Mouse (Mus musculus): ENCODE measurements around the gene Ptms.

DNA sequence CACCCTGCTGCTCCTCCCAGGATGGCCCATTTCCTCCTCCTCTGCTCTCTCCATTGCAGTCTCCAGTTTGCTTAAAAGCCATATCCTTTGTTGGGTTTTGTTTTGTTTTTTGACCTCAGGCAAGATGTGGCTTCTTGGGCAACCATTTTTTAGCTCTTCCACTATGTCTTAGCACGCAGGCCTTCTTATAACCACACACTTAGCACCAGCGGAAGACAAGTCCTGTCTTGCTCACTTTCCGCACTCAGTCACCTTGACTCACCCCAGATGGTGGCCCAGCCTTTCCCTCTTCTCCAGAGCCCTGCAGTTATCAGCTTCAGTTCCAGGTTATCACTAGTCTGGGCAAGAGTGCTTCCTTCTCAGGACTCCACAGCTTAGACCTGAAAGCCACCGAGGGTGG lies 35.3 kb upstream of the Ptms start:
- TF ChIP-seq CTCF (IDR thresholded peaks at IDR 0.05; ENCODE audit: control insufficient read depth, insufficient read depth, low read length) (no peak), POLR2A (IDR thresholded peaks at IDR 0.05; ENCODE audit: borderline replicate concordance, control insufficient read depth, low read depth, low read length) (no peak)
